Mouse (Mus musculus): ENCODE measurements around the gene Kxd1. TPM values are rescaled to one million over a fixed set of nuclear protein-coding genes. Genes with fewer than 3 reads are reported as not detected.
"Not testable (repeated sequence)": the region's sequence is repeated elsewhere in the genome, so short reads cannot be mapped to it uniquely, and the experiment has no call there.

The Kxd1 gene
- total RNA-seq, 2 experiments from 2014 or later, result 39.5 to 40.3 TPM

- DNase-seq (ENCODE audit: low spot score in 2 of 2), result no peak
Observed at GRCm38 (mm10) chr8:70519043-70519442, 8.7 kb downstream of the Kxd1 start.

GRCm38 (mm10) chr8:70517940-70518643 lies 9.7 kb downstream of the Kxd1 start:
- no peak for DNase-seq (ENCODE audit: low spot score in 2 of 2)

- no peak for DNase-seq (ENCODE audit: low spot score in 2 of 2)
Observed at GRCm38 (mm10) chr8:70513441-70513840, 14.3 kb downstream of the Kxd1 start.

- DNase-seq (ENCODE audit: low spot score in 2 of 2), result no peak
Observed at GRCm38 (mm10) chr8:70512253-70512903, 15.4 kb downstream of the Kxd1 start.

- no peak for DNase-seq (ENCODE audit: low spot score in 2 of 2)
Observed at GRCm38 (mm10) chr8:70511770-70512169, 16.0 kb downstream of the Kxd1 start.

GRCm38 (mm10) chr8:70511174-70511573 lies 16.6 kb downstream of the Kxd1 start:
- DNase-seq (ENCODE audit: low spot score in 2 of 2), result not testable (repeated sequence)

GRCm38 (mm10) chr8:70510228-70510915 lies 17.4 kb downstream of the Kxd1 start, which contains the start of gene Uba52:
TSS of gene Uba52 (minus strand) at chr8:70510801.
- peak; percentile 97 to 99 for DNase-seq (ENCODE audit: low spot score in 2 of 2)

- DNase-seq (ENCODE audit: low spot score in 2 of 2), result no peak
Observed at GRCm38 (mm10) chr8:70509281-70509952, 18.3 kb downstream of the Kxd1 start.

GRCm38 (mm10) chr8:70507027-70507393 lies 20.7 kb downstream of the Kxd1 start:
- no peak for DNase-seq (ENCODE audit: low spot score in 2 of 2)

- DNase-seq (ENCODE audit: low spot score in 2 of 2), result peak; percentile 94 to 96
Observed at GRCm38 (mm10) chr8:70506328-70507026, 21.3 kb downstream of the Kxd1 start, which contains the start of gene Rex1bd. TSS of gene Rex1bd (minus strand) at chr8:70506752.

- DNase-seq (ENCODE audit: low spot score in 2 of 2), result no peak
Observed at GRCm38 (mm10) chr8:70505698-70506327, 21.9 kb downstream of the Kxd1 start.

GRCm38 (mm10) chr8:70504851-70505250 lies 22.9 kb downstream of the Kxd1 start:
- peak; percentile 77 to 87 for DNase-seq (ENCODE audit: low spot score in 2 of 2)

GRCm38 (mm10) chr8:70504291-70504716 lies 23.5 kb downstream of the Kxd1 start:
- peak in 1 of 2 experiments; percentile 65 for DNase-seq (ENCODE audit: low spot score in 2 of 2)

GRCm38 (mm10) chr8:70503062-70503750 lies 24.6 kb downstream of the Kxd1 start:
- DNase-seq (ENCODE audit: low spot score in 2 of 2), result peak in 1 of 2 experiments; percentile 58

GRCm38 (mm10) chr8:70502540-70502939 lies 25.2 kb downstream of the Kxd1 start:
- no peak for DNase-seq (ENCODE audit: low spot score in 2 of 2)

GRCm38 (mm10) chr8:70501820-70502529 lies 25.8 kb downstream of the Kxd1 start:
- no peak for DNase-seq (ENCODE audit: low spot score in 2 of 2)

GRCm38 (mm10) chr8:70500386-70501301 lies 27.1 kb downstream of the Kxd1 start:
- no peak for DNase-seq (ENCODE audit: low spot score in 2 of 2)

GRCm38 (mm10) chr8:70495771-70496062 lies 32.0 kb downstream of the Kxd1 start:
- DNase-seq (ENCODE audit: low spot score in 2 of 2), result no peak

Measured in layer of hippocampus, postnatal 14 days (tissue).